Mouse (Mus musculus) forebrain, embryonic 14.5 days (tissue): ENCODE data around the gene Spsb1. TPM values are rescaled to one million over a fixed set of nuclear protein-coding genes. Genes with fewer than 3 reads are reported as not detected.

Experiments used
- ATAC-seq: fragments of 200-750 bp; cut with Nextera tagmentation; 2 replicates; pipeline ENCODE4 v1.8.0; 2017; ENCODE audit warnings: mild to moderate bottlenecking, moderate library complexity
- DNase-seq: peaks from one replicate; pipeline ENCODE4 v3.0.0-alpha.2; 2015; ENCODE audit warnings: low spot score
- H3K27ac ChIP-seq: fragments of 300-500 bp; sonication (generic); 2 replicates; pipeline ENCODE4 v1.5.1; 2014; ENCODE audit warnings: low read depth, mild to moderate bottlenecking, control low read depth, low read length, moderate library complexity
- H3K27me3 ChIP-seq: fragments of 300-500 bp; sonication (generic); replicated peaks from 2 replicates; pipeline ENCODE4 v1.6.1; 2014; ENCODE audit warnings: low read length, control low read depth, mixed read lengths; ENCODE audit not compliant: control insufficient read depth, insufficient read depth
- H3K36me3 ChIP-seq: fragments of 300-500 bp; sonication (generic); 2 replicates; pipeline ENCODE4 v1.6.1; 2014; ENCODE audit warnings: low read length, control low read depth; ENCODE audit not compliant: control insufficient read depth, insufficient read depth
- H3K4me1 ChIP-seq: fragments of 300-500 bp; sonication (generic); 2 replicates; pipeline ENCODE4 v1.6.1; 2014; ENCODE audit warnings: antibody characterized with exemption, low read length, control low read depth; ENCODE audit not compliant: control insufficient read depth, insufficient read depth
- H3K4me2 ChIP-seq: fragments of 300-500 bp; sonication (generic); 2 replicates; pipeline ENCODE4 v1.6.1; 2014; ENCODE audit warnings: mild to moderate bottlenecking, control low read depth, low read length
- H3K4me3 ChIP-seq: fragments of 300-500 bp; sonication (generic); 2 replicates; pipeline ENCODE4 v1.5.1; 2014; ENCODE audit warnings: low read depth, low read length, control low read depth
- H3K9ac ChIP-seq: fragments of 300-500 bp; sonication (generic); 2 replicates; pipeline ENCODE4 v1.6.1; 2014; ENCODE audit warnings: mild to moderate bottlenecking, low read length, control low read depth, moderate library complexity
- H3K9me3 ChIP-seq: fragments of 300-500 bp; sonication (generic); replicated peaks from 2 replicates; pipeline ENCODE4 v1.6.1; 2016; ENCODE audit warnings: low read length, control low read depth, mixed read lengths; ENCODE audit not compliant: control insufficient read depth
- WGBS: fragments of 180-500 bp; shearing (Covaris S2); extraction: QIAGEN DNeasy Blood & Tissue Kit; methylation state at CpG from one replicate; pipeline ENCODE4 v1.1.7; 2014; 5-methylcytosine and 5-hydroxymethylcytosine counted together
- polyA plus RNA-seq: library from polyadenylated mRNA; unstranded; fragments of >200 nt; fragmentation: Nextera tagmentation; extraction: Ambion mirVana; gene quantifications from 2 replicates; pipeline ENCODE4 v1.2.1, GENCODE M21; 2014

The Spsb1 gene
- polyA plus RNA-seq, 1 experiment from 2014 or later: 4.8 TPM

DNA sequence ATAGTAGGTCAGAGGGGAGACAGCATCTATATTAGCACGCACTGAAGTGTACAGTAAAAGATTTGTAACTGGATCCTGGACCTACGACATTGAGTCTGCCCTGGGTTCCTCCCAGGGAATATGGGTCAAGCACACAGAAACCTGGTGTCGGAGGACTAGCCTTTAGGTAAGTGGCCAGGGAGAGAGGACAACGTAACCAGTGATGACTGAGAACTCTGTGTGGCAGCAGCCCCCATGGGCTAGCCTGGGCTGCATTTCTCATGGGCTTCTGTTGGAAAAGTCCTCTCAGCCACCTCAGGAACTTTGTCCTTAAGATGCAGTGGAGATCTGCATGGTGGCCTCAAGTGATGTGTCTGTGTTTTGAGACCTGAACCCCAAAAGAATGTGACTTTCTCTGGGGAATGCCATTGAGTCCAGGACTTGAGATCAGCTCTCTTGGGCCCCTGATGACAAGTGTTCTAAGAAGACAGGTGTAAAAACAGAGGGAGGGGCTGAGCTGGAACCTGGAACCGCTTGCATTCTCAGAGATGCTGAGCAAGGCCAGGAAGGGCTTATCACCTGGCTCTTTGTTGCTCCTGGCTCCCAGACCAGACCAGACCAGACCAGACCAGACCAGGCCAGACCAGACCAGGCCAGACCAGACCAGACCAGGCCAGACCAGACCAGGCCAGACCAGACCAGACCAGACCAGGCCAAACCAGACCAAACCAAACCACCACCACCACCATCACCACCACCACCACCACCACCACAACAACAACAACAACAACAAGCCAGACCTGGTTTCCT is 63.5 kb downstream of the Spsb1 start:
- ATAC-seq: no peak
- WGBS: 95% methylated on average over 5 of the region's 5 CpGs

DNA sequence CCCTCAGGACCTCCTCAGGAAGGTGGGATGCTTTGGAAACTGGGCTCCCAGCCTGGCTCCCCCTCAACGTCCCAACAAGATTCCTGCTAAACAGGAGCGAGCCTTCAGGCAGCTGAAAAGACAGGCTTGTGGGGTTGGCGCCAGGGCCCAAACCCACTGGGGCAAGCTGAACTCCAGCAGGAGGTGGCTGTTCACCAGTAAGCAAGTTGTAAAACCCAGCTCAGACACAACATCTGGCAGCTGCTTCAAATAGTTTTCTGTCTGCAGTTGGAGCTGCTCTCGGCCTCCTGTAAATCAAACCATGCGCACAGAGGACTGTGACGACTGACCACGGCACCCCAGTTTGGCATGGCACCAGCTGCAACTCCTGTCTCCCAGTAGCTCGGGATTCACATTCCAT is 64.3 kb downstream of the Spsb1 start:
- WGBS: 75% methylated on average over 8 of the region's 8 CpGs
- H3K27ac ChIP-seq: no peak overlapping the region
- H3K27me3 ChIP-seq: no peaks in the 10 kb centered on the region

More for the DNA sequence above, 63.5 kb downstream of the Spsb1 start:
- H3K4me3 ChIP-seq: no peak overlapping the region
- no peak for DNase-seq
- H3K9ac ChIP-seq: no peak overlapping the region
- no peak overlapping the region for H3K27ac ChIP-seq
- no peak overlapping the region for H3K4me2 ChIP-seq
- H3K4me1 ChIP-seq: peaks cover 16% of the 10 kb centered on the region
- no peaks in the 10 kb centered on the region for H3K9me3 ChIP-seq
- H3K36me3 ChIP-seq: no peaks in the 10 kb centered on the region
- no peaks in the 10 kb centered on the region for H3K27me3 ChIP-seq

DNA sequence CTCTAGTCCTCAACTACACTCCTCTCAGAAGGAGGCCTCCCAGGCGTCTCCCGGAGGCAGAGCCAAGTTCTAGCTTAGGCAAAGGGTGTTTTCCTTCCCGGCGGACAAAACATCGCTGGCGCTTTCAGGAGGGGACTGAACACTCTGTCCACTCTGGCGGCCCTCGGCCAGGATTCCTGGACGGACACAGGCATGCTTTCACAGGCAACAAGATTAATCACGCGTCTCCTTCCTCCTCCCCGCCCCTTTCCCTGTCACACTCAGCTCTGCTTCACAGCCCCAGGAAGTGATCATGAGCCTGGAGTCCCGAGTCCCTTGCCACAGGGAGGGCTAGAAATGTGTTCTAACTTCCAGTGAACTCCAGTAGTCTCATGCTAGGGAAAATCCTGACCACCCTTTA is 65.0 kb downstream of the Spsb1 start:
- no peak for ATAC-seq
- 51% methylated on average over 13 of the region's 13 CpGs for WGBS
- Histone ChIP-seq H3K27ac (no peak overlapping the region), H3K4me3 (no peak overlapping the region), H3K4me1 (peaks cover 12% of the 10 kb centered on the region), H3K27me3 (no peaks in the 10 kb centered on the region), H3K9me3 (no peaks in the 10 kb centered on the region), H3K4me2 (no peak overlapping the region), H3K9ac (no peak overlapping the region), H3K36me3 (no peaks in the 10 kb centered on the region)
- no peak for DNase-seq

More for the DNA sequence above, 64.3 kb downstream of the Spsb1 start:
- ATAC-seq (no peak), DNase-seq (no peak)
- Histone ChIP-seq H3K4me3 (no peak overlapping the region), H3K36me3 (no peaks in the 10 kb centered on the region), H3K9me3 (no peaks in the 10 kb centered on the region), H3K4me2 (no peak overlapping the region), H3K4me1 (peaks cover 12% of the 10 kb centered on the region), H3K9ac (no peak overlapping the region)

DNA sequence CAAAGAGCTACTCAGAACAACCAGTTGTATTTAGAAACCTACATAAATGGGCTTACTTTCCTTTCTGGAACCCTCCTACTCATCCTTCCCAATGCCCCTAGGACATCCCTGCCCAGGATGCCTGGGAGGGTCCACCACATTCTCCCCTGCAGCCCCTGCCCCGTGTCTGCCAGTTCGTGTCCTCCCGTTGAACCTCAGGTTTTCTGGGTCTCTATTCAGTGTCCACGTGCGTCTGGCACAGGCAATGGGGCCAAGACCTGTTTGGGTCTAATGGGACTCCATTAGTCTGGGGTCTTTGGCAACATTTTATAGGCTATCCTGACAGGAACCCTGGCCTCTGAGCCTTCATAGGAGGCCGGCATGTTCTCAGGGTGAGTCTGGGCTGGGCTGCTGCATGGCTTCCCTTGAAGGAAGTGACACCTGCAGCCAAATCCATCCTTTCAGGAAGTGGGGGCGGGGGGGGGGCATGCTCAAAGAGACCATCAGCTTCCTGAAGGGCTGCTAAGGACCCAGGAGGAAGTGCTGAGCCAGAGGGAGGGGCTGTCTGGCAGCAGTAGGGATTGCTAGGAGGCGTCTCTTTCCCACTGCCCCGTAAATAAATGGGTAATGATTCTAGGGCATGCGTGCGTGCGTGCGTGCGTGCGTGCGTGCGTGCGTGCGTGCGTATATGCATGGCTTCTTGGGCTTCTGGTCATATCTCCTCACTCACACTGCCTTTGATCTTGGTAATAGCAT is 65.9 kb downstream of the Spsb1 start:
- Histone ChIP-seq H3K9me3 (no peaks in the 10 kb centered on the region), H3K9ac (no peak overlapping the region), H3K4me3 (no peak overlapping the region), H3K36me3 (no peaks in the 10 kb centered on the region), H3K27ac (no peak overlapping the region), H3K27me3 (no peaks in the 10 kb centered on the region), H3K4me2 (no peak overlapping the region), H3K4me1 (peaks cover 9% of the 10 kb centered on the region)
- 86% methylated on average over 20 of the region's 20 CpGs for whole genome bisulfite sequencing
- no peak for DNase-seq
- ATAC-seq: no peak

DNA sequence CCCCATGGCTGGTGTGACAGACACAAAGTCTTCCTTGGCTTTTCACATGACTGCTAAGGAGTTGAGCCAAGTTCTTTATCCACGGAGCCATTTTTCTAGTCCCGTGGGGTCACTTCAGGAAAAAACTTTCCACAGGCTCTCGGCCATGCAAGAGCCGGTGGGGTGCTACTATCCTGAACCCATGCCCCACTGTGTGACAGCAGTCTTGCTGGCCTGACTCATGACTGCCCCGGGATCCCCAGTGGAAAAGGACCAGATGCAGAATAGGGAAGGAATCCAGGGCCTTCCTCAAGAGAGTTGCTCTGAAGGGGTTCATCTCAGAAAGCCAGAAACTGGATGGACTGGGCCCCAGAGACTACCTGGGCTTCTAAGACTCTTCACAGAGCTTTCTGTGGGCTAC is 66.7 kb downstream of the Spsb1 start:
- H3K9ac ChIP-seq: no peak overlapping the region
- WGBS: 95% methylated on average over 5 of the region's 5 CpGs
- ATAC-seq: no peak

DNA sequence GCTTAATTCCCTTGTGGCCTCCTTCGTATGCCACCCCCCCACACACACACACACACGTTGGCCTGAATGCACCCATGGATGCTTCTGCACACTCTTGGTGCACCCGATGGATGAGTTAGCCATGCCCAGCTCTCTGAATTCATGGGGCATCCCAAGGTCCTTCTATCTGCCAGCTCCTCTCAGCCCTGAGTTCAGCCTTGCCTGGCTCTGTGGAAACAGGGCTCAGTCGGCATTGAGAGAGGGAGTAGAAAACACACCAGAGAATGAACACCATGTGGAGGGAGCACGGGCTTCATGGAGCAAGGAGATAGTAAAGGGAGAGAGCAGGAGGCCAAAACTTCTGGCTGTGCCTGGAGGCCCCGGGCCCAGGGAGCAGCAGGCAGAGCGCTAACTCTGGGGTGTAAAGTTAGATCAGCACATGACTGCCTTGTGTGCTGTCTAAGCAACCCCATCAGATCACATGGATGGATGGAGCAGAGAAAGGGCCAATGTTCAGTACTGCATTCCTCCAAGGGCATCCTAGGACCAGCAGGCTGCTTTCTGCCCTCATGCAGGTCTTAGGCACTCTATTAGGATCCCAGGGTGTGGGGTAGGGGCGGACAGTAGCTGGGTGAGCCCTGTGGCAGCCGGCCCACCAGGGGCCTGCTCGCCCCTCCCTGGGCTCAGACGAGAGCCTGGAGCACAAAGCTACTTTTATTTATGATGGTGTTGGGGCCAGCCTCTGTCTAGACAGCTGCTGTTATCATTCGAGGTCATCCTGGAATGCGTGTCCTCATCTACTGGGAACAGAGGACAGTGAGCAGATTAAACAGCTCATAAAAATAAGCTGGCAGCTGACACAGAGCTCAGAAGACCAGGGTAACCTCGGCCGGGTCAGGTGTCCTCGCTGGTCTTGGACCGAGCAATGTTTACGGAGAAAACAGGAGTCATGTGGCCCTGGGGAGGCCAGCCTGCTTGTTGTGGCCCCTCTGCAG is 68.3 kb downstream of the Spsb1 start:
- Histone ChIP-seq H3K36me3 (no peaks in the 10 kb centered on the region), H3K4me3 (no peak overlapping the region), H3K27me3 (no peaks in the 10 kb centered on the region), H3K27ac (no peak overlapping the region), H3K9ac (no peak overlapping the region), H3K4me1 (no peaks in the 10 kb centered on the region), H3K9me3 (no peaks in the 10 kb centered on the region), H3K4me2 (no peak overlapping the region)
- ATAC-seq (no peak), DNase-seq (no peak)
- 77% methylated on average over 18 of the region's 18 CpGs for WGBS

More for the DNA sequence above, 66.7 kb downstream of the Spsb1 start:
- Histone ChIP-seq H3K27me3 (no peaks in the 10 kb centered on the region), H3K4me1 (peaks cover 1% of the 10 kb centered on the region), H3K4me3 (no peak overlapping the region), H3K36me3 (no peaks in the 10 kb centered on the region), H3K4me2 (no peak overlapping the region), H3K27ac (no peak overlapping the region), H3K9me3 (no peaks in the 10 kb centered on the region)
- DNase-seq: no peak

DNA sequence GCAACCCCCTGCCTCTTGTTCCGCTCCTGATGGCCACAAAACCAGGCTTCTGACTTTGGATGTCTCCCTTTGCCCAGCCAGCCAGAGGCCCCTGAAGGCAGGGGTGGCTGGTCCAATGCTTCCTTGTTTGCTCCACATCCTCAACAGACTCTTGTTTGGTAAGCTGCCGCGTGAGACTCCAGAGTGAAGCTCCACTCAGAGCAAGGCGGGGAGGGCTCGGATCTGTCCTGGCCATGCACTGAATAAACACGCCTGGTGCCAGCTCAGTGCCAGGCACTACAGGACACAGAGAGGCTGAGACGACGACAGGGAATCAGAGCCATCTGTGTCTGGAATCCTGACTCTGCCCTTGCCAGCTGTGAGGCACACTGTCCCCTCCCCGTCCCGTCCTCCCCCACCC is 70.9 kb downstream of the Spsb1 start:
- DNase-seq (no peak), ATAC-seq (no peak)
- no peaks in the 10 kb centered on the region for H3K36me3 ChIP-seq
- no peak overlapping the region for H3K9ac ChIP-seq
- H3K4me1 ChIP-seq: no peaks in the 10 kb centered on the region
- H3K27ac ChIP-seq: no peak overlapping the region
- no peaks in the 10 kb centered on the region for H3K27me3 ChIP-seq
- no peak overlapping the region for H3K4me3 ChIP-seq
- H3K4me2 ChIP-seq: no peak overlapping the region
- H3K9me3 ChIP-seq: no peaks in the 10 kb centered on the region
- 78% methylated on average over 10 of the region's 10 CpGs for WGBS

DNA sequence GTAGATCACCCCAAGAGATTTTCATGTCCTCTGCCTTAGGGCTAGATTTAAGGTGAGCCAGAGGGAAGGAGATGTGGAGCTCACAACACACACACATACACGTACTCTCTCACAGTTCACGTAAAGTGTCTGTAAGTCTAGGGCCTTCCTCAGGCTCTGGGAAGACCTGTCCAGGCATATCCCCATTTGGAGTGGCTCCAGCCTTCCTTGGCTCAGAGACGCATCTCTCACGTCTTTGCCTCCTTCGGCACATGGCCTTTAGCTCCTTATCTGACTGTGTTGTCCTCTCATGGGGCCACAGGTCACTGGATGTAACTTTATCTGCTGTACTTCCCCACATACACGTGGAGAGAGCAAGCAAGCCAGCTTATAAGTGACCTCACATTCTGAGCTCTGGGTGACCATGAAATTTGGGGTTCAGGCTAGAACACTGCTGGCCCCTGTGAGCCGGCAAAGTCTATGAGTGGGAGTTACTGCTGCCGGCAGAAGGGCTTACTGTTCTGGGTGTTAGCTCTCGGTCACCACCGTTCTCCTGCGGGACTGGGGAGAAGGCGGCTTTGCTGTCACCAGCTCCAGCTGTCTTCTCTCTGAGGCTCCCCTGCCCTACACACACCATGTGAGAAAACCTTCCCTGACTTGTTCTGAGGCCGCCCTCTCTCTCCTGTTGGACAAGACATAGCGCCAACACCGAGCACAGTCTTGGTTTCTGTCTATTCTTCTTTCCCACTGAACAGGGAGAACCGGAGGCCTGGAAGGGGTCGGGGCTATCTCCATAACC is 72.5 kb downstream of the Spsb1 start:
- no peak overlapping the region for H3K27ac ChIP-seq
- ATAC-seq: no peak
- 90% methylated on average over 17 of the region's 17 CpGs for WGBS

More for the DNA sequence above, 72.5 kb downstream of the Spsb1 start:
- Histone ChIP-seq H3K9ac (no peak overlapping the region), H3K36me3 (no peaks in the 10 kb centered on the region), H3K4me1 (no peaks in the 10 kb centered on the region), H3K4me2 (no peak overlapping the region), H3K9me3 (no peaks in the 10 kb centered on the region), H3K4me3 (no peak overlapping the region), H3K27me3 (no peaks in the 10 kb centered on the region)
- DNase-seq: no peak
